Mouse (Mus musculus) activated CD4-positive, CD25-positive, alpha-beta regulatory T cell, adult 9 weeks (primary cell): Measurements from ENCODE around the gene Teddm3. TPM values are rescaled to one million over a fixed set of nuclear protein-coding genes. Genes with fewer than 3 reads are reported as not detected.

ENCODE experiments used
- polyA plus RNA-seq: library from polyadenylated mRNA; unstranded; fragments of 100-300 nt; shearing (Covaris generic); gene quantifications from one replicate; pipeline ENCODE4 v1.2.1, GENCODE M21; 2017

Teddm3 gene
- not detected for polyA plus RNA-seq

GRCm38 (mm10) chr16:21153900-21154299, at the start of gene Teddm3:
TSS of gene Teddm3 (minus strand) at chr16:21154000.

Other genes starting within 250 kb of the Teddm3 start
- gene Ephb3, start 50.8 kb upstream of the Teddm3 start, polyA plus RNA-seq, result not detected